Mouse (Mus musculus) embryo, embryonic 10 days (tissue): Measurements from ENCODE around the gene Insm1.
A peak's percentile ranks its signal among the peaks of the same experiment; 100 is the strongest.

ENCODE experiments used
- DNase-seq: peaks from one replicate; pipeline ENCODE4 v3.0.0-alpha.2; 2015; ENCODE audit warnings: low spot score

Insm1 gene

DNA sequence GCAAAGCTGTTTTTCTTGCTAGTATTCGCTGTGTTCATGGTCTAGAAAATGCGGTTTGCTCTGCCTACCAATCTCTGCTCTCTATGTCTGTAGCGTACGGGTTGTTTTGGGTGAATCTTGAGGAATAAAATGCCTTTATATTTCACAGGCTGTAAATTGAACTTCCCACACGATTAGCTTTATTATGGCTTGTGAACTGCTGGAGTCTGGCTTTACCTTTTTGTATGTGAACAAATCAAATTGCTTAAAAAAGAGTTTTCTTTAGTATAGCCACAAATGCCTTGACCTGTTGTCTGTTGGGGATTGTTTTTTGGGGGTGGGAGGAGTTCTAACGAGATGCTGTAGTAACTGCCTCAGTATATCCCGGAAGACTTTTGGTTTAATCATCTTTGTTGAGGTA is 2.4 kb downstream of the Insm1 start:
- no peak for DNase-seq

DNA sequence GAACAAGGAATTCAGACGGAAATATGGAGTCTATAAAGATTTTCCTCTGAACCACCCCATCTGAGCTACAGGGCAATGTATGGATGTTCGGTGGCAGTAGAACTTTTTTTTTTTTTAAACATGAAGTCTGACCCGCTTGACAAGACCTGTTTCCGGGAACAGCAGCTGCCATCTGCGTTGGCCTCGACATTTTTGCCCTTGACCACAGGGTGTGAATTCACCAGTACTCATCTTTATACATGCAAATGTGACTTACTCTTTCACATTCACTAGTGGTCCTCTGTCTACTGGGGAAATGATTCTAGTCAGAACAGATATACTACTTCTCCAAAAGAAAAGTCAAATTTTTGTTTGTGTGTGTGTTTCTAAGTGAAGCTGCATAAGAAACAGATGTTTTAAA is 4.1 kb downstream of the Insm1 start:
- no peak for DNase-seq

- DNase-seq, result peak; percentile 89
Observed at GRCm38 (mm10) chr2:146226484-146226883, 4.8 kb downstream of the Insm1 start.

GRCm38 (mm10) chr2:146227646-146228045 is 5.9 kb downstream of the Insm1 start:
- no peak for DNase-seq

- DNase-seq, result no peak
Observed at GRCm38 (mm10) chr2:146228435-146228834, 6.7 kb downstream of the Insm1 start.

DNA sequence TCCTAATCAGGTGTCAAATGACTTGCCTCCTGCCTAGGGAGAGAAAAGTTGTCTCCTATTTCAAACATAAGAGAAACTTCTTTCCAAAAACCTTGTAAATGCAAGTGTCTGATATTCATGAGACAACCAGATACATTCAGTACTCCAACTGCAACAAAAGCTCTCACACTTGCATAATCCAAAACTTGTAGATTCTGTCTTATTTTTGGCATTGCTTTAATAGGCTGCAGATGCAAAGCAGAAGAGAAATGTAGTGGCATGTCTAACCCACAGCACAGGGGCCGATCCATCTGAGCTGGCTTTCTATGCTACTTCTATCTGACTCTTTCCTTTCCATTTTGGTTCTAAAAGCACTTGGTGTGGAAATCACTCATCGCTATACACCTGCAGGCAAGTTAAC is 9.8 kb downstream of the Insm1 start:
- DNase-seq, result no peak

- no peak for DNase-seq
Observed at GRCm38 (mm10) chr2:146239196-146239747, 17.6 kb downstream of the Insm1 start.

DNA sequence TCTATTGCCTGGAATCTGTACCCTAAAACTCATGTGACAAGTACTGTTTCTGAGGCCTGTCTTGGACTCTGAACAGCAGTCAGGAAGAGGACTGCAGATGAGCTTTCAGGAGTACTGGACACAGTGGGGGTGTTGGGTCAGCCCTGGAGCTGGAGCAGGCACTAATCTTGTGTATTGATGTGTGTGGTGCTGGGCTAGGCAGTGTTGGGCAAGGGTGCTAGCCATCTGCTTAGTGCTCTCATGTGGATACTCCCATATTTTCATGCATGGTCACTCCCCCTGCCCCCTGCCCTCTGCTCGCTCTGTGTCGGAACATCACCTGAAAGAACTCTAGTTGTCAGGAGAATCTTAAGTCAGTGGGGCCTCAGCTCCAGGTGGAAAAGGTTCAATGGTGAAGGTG is 22.3 kb downstream of the Insm1 start:
- no peak for DNase-seq

DNA sequence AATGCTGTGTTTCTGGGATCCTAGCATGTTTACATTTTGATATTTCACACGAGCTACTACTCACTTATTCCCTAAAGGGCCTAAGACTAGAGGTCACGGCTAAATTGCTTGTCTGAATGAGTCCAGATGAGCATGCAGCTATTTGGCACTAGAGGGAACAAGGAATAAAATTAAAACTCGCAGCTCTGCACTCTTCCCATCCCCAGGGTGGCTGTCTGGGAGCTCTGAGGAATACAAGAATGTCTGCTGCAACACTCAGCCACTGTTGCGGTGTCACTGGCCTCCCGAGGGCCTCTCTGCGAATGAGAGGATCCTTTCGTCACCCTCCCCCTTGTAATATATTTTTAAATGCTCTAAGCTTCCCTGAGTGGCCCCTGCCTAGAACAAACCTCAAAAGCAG is 23.7 kb downstream of the Insm1 start:
- DNase-seq, result no peak

GRCm38 (mm10) chr2:146246409-146247075 is 24.8 kb downstream of the Insm1 start:
- DNase-seq, result no peak

DNA sequence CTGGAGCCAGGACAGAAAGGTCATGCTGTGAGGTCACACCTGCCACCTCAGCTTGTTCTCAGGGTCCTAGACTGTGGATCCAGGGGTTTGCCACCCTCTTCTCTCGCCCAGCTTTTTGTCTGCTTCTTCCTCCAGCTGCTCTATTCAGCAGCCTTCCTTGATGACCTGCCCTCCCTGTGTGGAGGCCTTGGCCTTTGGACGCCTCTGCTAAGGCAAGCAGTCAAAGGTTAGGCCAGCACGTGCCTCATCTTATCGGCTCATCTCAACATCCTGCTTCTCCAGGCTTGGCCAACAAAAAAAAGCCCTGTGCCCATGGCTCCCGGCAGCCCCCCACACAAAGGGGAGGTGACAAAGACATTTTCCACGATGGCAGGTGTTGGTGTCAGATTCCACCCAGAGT is 25.9 kb downstream of the Insm1 start:
- peak; percentile 11 for DNase-seq

GRCm38 (mm10) chr2:146249033-146249432 is 27.3 kb downstream of the Insm1 start:
- no peak for DNase-seq

- DNase-seq, result no peak
Observed at GRCm38 (mm10) chr2:146250236-146250904, 28.6 kb downstream of the Insm1 start.

- no peak for DNase-seq
Observed at GRCm38 (mm10) chr2:146254387-146254786, 32.7 kb downstream of the Insm1 start.

DNA sequence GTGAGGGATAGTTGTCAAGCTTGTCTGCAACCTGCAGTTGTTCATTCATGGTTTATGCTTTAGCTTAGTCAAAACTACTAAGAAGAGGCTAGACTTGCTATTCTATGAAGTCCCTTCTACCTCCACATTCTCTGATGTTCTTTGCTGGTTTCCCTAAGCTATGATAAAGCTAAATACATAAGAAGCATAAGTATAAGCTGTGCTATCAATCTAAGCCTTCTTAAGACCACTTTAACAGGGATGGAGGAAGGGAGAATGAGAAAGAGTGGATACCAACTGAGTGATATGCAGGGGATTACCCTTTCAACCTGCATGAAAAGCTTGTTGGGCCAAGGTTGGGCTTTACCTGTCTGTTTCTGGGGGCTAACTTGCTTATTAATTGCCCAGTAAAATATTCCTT is 33.9 kb downstream of the Insm1 start:
- no peak for DNase-seq

DNA sequence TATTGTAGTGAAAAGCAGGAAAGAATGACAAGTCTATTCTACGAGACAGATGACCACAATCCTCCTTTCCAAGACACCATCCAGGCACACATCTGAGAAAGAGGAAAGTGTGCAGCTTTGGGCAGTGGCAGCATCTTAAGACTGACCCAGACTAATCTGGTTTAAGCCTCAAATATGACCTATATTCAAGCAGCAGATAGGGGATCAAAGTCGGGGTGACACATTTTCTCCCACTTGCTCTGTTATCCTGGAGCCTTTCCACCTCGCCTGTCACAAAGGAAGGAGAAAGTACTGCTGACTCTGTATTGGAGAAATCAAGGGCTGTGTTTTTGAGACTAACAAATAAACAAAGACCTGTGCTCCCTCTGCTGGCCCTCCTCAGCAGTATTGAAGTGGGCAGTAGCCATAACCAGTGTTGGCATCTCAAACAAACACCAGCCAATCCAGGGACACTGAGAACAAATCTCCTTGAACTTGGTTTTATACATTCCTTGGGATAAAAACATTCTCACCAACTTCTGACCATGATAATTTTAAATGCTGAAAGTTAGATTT is 34.7 kb downstream of the Insm1 start:
- no peak for DNase-seq

DNA sequence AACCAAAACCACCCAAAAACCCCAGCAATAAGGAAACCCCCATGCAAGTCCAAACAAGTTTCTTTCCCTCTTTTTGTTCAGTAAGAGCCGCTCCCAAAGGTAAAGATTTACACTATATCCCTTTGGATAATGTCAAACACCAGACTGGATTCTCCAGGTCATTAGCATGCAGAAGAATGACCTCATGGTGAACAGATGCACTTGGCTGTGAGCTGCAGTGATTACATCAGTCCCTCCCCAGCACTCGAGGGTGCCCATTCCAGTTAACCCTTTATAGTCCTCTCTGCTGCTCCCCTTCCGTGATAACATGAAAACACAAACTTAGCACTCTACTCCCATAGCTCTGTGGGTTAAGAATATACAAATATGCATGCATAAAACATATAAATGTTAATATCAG is 35.3 kb downstream of the Insm1 start:
- DNase-seq, result no peak

DNA sequence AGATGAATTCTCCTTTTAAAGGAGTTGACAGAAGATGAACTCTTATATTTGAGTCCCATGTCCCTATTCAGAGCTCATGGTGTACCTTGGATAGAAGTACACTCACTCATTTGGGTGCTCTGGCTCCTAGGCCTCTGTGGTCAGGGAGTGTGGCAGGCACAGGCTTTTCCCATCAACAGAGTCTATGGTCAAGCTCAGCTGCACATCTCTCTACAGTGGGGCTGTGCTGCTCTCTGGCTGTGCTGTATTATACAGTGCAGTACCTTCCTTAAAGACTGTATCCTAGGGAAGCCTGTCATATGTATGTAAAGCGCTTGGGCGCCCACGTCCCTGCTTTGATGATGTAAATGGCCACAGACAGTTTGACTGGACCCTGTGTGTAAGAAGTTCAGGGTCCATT is 35.9 kb downstream of the Insm1 start:
- no peak for DNase-seq

DNA sequence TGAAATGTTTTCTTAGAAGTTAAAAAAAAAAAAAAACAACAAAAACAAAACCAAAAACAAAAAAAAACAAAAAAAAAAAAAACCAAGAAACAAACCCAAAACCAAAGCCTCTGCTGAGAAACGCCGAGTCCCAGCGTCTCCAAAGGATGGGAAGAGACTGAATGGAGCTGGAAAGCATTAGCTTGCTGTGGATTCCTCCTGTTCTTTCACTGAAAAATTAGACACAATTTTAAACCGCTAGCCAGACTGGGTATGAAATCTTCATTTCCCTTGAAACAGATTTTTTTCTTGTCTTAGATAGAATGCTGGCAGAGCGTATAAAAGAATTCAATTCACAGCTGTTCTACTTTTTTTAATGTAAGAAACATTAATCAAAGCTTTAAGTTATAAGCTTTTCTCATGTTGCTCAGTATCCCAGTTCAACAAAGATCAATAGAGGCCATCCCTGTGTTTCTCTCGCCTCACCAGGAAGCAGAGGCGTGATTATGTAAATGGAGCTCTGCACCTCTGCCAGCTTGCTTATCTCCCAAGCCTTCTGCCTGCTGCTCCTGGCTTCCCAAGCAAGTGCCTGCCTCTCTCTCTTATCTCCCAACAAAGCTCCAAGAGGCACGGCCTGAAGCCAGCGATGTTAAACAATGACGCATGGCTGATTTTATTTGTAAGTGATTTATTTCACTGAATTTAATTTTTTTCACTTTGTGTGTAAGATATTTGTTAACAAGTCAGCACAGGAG is 37.2 kb downstream of the Insm1 start:
- peak; percentile 48 for DNase-seq

GRCm38 (mm10) chr2:146259787-146260560 is 38.3 kb downstream of the Insm1 start:
- no peak for DNase-seq

- no peak for DNase-seq
Observed at GRCm38 (mm10) chr2:146261146-146261545, 39.4 kb downstream of the Insm1 start.

- peak; percentile 58 for DNase-seq
Observed at GRCm38 (mm10) chr2:146262215-146262614, 40.5 kb downstream of the Insm1 start.
